Mouse (Mus musculus) heart, adult 18-20 months (tissue): Measurements from ENCODE around the gene Ranbp2. TPM values are rescaled to one million over a fixed set of nuclear protein-coding genes. Genes with fewer than 3 reads are reported as not detected.

ENCODE experiments used
- DNase-seq, 2 experiments: peaks; one replicate each; pipeline ENCODE4 v3.0.0; 2021 to 2022; ENCODE audit warnings: mixed read lengths in 1 of 2
- total RNA-seq, 2 experiments: library from RNA; stranded (reverse); gene quantifications; 2 replicates each; pipeline ENCODE4 v1.2.3; 2021

The Ranbp2 gene
- total RNA-seq, 2 experiments from 2014 or later = 51.1 to 54.7 TPM

DNA sequence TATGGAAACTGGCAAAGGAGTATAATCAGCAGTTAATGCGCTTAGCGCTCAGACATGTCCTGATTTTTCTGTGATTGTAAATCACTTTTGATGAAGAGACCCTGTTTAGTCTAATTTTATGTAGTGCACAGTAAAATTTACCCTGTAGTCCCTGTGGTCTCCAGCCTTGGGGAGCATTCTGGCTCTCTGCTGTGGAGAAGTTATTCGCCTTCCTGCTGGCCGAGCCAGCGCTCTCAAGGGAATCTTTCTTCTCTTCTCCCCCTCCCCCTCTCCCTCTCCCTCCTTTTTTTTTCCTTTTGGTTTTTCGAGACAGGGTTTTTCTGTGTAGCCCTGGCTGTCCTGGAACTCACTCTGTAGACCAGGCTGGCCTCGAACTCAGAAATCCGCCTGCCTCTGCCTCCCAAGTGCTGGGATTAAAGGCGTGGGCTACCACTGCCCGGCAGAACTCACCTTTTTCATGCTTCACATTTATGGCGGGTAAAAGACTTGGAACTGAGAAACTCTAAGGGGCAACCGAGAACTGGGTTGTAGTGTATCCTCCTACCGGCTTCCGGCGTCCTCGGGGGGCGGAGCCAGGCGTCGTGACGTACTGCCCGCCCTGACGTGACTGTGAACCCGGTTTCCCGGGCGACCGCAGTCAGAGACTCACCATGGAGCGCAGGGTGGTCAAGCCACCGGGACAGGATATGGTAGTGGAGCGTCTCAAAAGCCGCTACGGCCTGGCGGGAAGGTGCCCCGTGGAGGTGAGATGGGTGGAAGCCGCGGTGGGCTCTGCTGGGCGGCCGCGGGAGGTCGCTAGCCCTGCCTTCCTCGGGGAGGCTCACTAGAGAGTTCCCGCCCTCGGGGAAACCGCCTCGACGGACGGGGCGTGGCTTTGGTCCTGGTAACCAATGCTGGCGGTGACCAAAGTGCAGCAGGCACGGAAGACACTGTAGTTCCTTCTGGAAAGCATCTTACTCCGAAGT, 50.9 kb downstream of the Ranbp2 start, which contains the start of gene Ccdc138:
TSS of gene Ccdc138 (plus strand) at position 629 of the 965 bp plus-strand sequence.
- peak; percentile 95 to 97 for DNase-seq

DNA sequence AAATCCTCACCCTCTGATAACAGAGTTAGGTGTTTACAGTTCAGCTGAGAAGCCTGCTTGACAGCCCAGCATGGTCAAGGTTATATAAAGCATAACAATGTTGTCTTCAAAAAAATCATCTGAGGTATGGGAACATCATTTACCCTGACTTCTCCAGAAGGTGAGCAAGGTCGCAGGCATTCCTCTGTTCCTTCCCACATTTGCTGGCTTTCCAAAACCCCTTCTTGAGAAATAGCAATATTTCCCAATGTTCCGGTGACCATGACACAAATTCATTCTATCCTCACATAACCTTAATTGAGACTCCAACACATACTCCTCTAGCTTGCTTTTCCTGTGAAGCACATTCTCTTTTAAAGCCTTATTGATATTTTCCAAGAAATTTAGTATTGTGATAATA, 51.8 kb downstream of the Ranbp2 start:
- DNase-seq = no peak

DNA sequence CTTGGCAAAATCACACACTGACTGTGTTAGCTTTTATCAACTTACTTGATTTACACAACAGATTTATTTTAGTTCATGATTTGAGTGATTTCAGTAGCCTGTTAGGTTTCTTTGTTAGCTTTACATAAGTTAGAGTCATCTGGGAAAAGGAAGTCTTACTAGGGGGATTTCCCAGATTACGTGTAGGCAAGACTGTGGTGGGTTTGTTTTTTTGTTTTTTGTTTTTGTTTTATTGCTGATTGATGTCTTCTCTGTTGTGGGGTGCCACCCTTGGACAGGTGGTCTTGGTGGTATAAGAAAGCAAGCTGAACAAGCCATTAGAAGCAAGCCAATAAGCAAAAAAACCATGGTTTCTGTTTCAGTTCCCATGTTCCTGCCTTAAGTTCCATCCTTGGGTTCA, 82.6 kb downstream of the Ranbp2 start:
- no peak for DNase-seq

DNA sequence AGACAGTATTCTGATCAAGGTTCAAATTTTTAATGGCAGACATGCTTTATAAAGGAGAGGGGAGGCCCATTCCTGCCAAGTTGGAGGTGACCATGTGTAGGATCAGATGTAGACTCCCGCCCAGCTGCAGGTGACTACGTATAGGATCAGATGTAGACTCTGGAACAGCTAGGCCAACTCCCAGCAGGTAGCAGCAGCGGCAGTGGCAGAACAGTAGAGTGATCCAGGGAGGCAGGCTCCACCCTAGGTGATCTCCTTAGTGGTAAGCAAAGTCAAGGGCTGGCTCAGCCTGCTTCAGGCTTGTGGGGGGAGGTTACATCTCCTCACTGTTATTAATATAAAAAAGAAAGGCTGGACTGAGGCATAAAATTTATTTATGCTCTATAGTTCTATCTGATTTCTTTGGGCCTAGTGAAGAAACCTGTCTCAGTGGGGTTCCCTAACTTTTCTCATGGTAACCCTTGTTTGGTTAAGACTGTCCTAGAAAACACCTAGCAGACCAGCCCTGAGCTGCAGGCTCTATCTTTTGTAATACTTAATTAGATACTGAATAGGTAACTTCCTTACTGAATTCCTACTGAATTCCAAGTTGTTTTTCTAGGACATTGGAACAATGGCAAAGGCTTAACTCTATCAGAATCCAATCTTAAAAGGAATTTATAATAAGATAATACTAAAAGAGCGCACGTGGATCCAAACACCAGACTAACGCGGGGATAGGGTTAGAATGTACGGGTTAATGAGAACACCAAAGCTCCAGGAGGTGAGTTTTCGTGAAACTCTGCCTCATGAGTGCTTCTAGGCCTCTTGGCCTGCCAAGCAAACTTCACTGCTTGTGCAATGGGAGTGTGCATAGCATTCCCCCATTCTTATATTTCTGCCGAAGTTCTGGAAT, 84.4 kb downstream of the Ranbp2 start:
- no peak for DNase-seq

DNA sequence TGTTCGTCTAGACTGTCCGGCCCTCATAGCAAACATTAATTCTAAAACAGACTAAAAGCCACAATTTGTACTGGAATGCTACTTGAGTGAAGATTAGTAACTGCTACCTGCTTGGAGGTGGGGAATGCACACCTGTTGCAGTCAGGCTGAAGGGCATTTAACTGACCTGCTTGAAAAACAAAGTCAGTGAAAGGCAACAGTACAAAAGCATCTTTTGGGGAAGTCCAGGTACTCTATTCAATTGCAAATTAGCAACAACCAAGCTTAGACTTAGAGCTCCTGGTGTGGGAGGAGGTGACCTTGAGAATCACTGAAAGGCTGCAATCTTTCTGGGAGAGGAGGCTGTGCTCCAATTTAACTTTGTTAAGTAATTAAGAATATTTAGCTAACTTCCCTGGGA, 85.5 kb downstream of the Ranbp2 start:
- no peak for DNase-seq

DNA sequence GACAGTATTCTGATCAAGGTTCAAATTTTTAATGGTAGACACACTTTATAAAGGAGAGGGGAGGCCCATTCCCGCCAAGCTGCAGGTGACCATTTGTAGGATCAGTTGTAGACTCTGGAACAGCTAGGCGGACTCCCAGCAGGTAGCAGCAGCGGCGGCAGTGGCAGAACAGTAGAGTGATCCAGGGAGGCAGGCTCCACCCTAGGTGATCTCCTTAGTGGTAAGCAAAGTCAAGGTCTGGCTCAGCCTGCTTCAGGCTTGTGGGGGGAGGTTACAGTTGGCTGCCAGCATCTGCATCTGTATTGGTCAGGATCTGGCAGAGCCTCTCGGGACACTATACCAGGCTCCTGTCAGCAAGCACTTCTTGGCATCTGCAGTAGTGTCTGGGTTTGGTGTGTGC, 89.6 kb downstream of the Ranbp2 start:
- peak in 1 of 2 experiments; percentile 48 for DNase-seq

DNA sequence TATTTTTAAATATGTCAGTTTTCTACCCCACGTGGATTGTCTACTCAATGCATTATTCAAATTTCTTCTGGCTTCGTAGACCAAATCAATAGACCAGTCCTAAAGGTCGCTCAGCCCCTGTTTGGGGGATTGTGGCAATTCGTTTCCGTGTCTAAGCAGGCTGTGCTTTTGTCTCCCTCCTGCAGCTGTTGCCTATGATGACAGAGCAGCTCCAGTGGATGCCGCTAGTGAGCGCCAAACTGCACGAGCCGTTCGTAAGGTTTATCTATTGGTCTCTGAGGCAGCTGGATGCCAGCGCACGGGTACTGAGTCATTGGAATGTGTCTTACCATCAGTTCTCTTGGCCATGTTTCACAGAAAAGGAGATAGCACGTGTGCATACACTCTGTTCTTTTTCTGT, 93.9 kb downstream of the Ranbp2 start:
- DNase-seq = no peak

Other genes starting within 250 kb of the Ranbp2 start
- not detected for gene AW822073, start 222.0 kb upstream of the Ranbp2 start, total RNA-seq
- not detected for gene Duxf3, start 214.2 kb upstream of the Ranbp2 start, total RNA-seq
- gene Gm4981, start 210.2 kb upstream of the Ranbp2 start, total RNA-seq = not detected
- 10 to 100 TPM; 30.4 to 31.0 TPM for gene Gcc2, start 191.4 kb upstream of the Ranbp2 start, total RNA-seq
- gene Lims1, start 123.5 kb upstream of the Ranbp2 start, total RNA-seq = 100 to 1,000 TPM; 142 to 163 TPM
- 1 to 10 TPM in 1 of 2 experiments, under 1 TPM in 1; 0.37 to 1.0 TPM for gene Ccdc138, start 51.0 kb downstream of the Ranbp2 start, total RNA-seq
- gene Edar, start 228.7 kb downstream of the Ranbp2 start, total RNA-seq = under 1 TPM; 0.30 to 0.31 TPM